Mouse (Mus musculus) myocyte (in vitro differentiated cells): ENCODE measurements at regions not wholly inside any gene's neighbourhood (a gene's known extent, or its start where the extent isn't known, plus 50 kb on each side); places are given as distances from the start of the nearest gene placed in this dataset.

ENCODE experiments used
- POLR2A ChIP-seq: IDR thresholded peaks from one replicate; pipeline ENCODE4 v1.6.1; 2011; ENCODE audit warnings: low read depth, mild to moderate bottlenecking, control low read depth, moderate library complexity; ENCODE audit not compliant: insufficient read length
- POLR2AphosphoS2 ChIP-seq: IDR thresholded peaks from one replicate; pipeline ENCODE4 v1.6.1; 2011; ENCODE audit warnings: low read depth, control low read depth; ENCODE audit not compliant: insufficient read length
- TCF3 ChIP-seq: IDR thresholded peaks from one replicate; pipeline ENCODE4 v1.6.1; 2011; ENCODE audit warnings: low read depth, control low read depth; ENCODE audit not compliant: insufficient read length

GRCm38 (mm10) chr8:125341606-125342005 lies 228.0 kb downstream of the Sipa1l2 start:
- TF ChIP-seq POLR2AphosphoS2 (no peak), TCF3 (no peak), POLR2A (no peak)
